Mouse (Mus musculus): ENCODE measurements around the gene Ttc3.

The Ttc3 gene

DNA sequence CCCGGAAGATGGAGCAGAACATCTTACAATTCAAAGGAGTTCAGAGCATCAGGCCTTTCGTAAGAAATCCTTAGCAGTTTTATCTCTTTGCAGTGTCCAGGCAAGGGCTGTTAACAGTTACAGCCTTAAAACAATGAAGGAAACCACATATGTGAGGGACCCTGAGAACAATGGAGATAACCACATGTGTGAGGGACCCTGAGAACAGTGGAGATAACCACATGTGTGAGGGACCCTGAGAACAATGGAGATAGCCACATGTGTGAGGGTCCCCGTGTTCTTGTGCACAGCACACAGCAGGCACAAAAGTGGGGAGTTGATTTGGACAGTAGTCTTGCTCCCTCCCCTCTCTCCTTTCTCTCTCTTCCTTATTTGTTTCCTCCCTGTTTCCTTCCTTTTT, 12.3 kb upstream of the Ttc3 start:
- no peak for DNase-seq (ENCODE audit: low read depth)

GRCm38 (mm10) chr16:94360578-94361350, 9.7 kb upstream of the Ttc3 start:
- no peak for DNase-seq (ENCODE audit: low read depth)

DNA sequence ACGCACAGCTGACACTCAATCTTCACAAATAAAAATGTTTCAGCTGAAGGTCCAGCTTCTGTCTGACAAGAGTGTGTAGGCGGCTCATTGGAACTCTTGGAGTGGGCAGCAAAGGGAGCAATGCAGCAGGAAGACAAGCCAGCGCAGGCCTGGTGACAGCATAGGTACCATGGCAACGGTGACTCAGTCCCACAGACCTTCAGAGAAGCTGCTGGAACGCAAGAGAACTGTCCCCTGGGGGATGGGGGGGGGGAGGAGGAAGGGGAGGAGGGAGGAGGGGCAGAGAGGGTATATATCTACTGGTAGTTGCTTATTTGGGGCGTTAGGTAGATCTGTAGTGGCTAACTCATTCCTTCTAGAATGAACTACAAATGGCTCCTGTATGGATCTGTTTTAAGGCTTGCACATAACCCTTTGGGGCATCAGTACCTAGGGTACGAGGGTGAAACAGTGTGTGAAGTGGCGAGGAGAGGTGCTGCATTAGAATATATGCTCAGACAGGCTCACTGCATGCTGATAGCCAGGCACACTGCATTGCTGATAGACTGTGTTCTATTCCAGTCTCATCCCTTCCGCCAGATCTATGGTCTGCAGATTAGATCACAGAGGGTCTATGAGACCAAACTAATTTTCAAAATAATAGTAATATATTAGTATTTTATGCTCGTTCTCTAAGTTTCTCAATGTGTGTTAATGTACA, 8.1 kb upstream of the Ttc3 start:
- no peak for DNase-seq (ENCODE audit: low read depth)

GRCm38 (mm10) chr16:94363814-94364213, 6.6 kb upstream of the Ttc3 start:
- no peak for DNase-seq (ENCODE audit: low read depth)

DNA sequence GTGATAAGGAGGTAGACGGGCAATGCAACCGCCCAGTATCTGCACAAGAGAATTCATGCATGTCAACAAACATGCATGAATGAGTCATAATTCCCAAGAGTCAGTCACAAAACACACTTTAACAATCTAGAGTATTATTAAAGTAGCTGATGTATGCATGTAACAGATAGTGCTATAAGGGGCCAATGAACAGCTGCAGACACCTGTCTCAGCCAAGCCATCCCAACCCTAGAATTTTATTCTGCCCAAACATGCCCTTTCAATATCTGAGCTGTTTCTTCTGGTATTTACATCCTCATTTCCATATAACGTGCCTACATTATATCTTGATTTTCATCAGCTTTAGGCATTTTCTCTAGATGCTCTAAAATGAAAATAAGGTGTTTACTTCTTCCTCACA, 5.0 kb upstream of the Ttc3 start:
- DNase-seq (ENCODE audit: low read depth): no peak

DNA sequence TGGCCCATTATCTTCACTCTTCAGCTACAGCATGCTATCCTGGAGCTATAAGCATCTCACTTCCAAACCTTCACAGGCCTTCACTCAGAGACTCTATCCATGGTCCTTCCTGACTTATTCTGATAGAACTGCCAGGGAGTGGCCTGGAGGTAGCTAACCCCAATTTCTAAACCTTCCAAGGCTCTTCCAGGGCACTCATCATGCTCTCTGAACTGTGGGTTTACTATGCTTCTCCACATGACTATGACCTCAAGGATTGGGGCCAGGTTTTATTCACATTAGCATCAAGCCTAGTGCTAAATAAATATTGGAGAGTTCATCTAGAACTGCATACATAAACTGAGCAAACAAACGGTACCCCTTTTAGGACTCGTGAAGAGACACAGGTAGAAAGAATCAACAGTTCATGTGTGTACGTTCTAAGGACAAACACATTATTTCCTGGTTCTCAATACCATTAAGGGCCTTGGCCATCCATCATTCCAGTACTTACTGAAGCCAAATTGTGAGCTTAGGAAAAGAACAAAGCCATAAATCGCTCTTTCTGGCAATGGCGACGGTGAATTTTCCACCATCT, 734 bp upstream of the Ttc3 start:
- peak; percentile 63 for DNase-seq (ENCODE audit: low read depth)

DNA sequence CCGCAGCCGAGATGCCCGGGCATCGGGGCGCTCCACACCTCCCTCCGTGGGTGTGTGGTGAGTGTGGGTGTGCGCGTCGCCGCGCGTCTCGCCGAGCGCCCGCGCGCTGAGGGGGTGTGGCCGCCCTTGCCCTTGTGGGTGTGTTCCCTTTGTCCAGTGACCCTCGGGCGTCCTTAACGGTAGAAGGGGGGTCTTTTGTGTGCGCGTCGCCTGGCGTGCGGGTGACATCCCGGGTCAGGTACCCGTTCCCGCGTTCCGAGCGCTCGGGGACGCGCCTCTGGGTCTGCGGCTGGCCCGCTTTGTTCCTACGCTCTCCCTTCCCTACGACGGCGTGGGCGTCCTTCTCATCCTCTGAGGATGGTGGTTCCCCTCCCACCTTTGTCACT, 490 bp downstream of the Ttc3 start:
- peak; percentile 90 for DNase-seq (ENCODE audit: low read depth)

GRCm38 (mm10) chr16:94371301-94371931, 998 bp downstream of the Ttc3 start, which contains the start of gene Pigp:
TSS of gene Pigp (minus strand) at chr16:94371842.
- peak; percentile 86 for DNase-seq (ENCODE audit: low read depth)

GRCm38 (mm10) chr16:94379386-94379785, 9.0 kb downstream of the Ttc3 start:
- no peak for DNase-seq (ENCODE audit: low read depth)

GRCm38 (mm10) chr16:94383277-94383676, 12.9 kb downstream of the Ttc3 start:
- peak; percentile 65 for DNase-seq (ENCODE audit: low read depth)

DNA sequence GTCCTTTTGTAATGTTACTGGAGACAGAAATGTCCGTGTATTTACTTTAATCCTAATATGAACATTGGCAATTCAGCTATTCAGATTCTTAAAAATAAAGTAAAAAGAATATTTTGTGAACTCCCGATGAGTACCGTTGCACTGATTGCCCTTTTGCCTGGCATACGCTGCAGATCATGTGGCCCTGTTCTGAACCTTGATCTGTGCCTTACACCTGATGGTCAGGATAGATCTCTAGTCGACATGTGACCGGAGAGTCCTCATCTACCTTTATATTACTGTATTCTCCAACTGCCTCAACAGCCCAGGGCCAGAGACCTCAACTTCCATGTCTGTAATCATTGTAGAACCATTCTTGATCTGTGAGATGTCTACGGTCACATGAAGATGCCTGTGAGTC, 17.3 kb downstream of the Ttc3 start:
- no peak for DNase-seq (ENCODE audit: low read depth)

- DNase-seq (ENCODE audit: low read depth): no peak
Observed at GRCm38 (mm10) chr16:94392299-94392698, 21.9 kb downstream of the Ttc3 start.

GRCm38 (mm10) chr16:94395051-94395450, 24.6 kb downstream of the Ttc3 start:
- DNase-seq (ENCODE audit: low read depth): no peak

DNA sequence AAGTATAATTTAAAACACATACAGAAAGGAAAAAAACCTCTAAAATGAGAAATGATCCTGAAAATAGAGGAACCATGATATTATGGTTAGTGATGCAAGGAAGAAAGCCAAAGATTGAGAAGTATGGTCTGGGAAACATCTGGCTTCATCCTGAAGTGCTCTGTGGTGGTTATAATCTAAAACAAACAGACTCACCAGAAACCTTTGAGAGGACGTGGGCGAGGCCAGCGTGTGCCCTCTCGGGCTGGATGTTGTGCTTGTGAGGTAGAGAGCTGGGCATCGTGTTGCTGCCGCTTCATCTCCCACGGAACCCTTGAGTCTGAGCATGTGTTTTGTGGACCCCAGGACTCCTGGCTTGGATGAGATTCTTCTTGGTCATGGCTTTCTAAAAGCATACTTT, 26.2 kb downstream of the Ttc3 start:
- DNase-seq (ENCODE audit: low read depth): no peak

- DNase-seq (ENCODE audit: low read depth): no peak
Observed at GRCm38 (mm10) chr16:94399141-94399540, 28.7 kb downstream of the Ttc3 start.

DNA sequence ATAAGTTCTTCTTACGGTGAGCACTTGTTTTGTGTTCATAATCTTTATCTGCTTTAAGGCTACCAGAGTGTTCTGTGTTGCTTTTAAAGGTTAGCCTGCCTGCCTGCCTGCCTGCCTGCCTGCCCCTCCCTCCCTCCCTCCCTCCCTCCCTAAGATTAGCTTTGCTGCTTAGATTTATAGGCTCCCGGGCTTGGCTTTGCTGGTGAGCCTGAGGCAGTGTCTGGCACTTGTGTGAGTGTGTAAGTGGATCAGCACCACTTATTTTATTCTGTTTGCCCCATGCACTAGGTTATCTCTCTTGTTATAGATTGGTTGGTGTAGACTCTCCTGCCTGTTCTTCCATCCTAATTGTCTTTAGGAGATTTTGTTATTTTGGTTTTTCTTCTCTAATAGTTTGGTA, 31.2 kb downstream of the Ttc3 start:
- no peak for DNase-seq (ENCODE audit: low read depth)

- DNase-seq (ENCODE audit: low read depth): peak; percentile 42
Observed at GRCm38 (mm10) chr16:94402185-94402584, 31.8 kb downstream of the Ttc3 start.

DNA sequence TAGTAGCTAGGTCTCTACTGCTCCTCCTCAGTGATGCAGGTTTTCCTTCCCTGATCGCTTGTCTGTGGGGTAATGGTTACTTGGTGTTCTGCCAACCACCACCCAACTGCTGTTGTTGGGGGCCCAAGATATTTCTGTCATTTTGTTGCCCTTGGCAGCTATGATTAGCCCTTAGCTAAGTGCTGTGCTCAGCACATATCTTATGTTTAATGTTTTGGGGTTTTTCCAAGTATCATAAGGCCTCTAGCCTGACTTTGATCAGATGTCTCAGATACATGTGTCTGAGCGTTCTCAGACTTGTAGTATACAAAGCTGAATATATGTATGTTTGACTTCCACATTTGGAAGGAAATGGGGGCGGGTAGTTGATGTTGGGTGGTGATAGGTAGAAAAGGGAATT, 40.9 kb downstream of the Ttc3 start:
- DNase-seq (ENCODE audit: low read depth): no peak

- DNase-seq (ENCODE audit: low read depth): no peak
Observed at GRCm38 (mm10) chr16:94412198-94412597, 41.8 kb downstream of the Ttc3 start.

- DNase-seq (ENCODE audit: low read depth): no peak
Observed at GRCm38 (mm10) chr16:94412760-94413159, 42.3 kb downstream of the Ttc3 start.

GRCm38 (mm10) chr16:94414151-94414550, 43.7 kb downstream of the Ttc3 start:
- DNase-seq (ENCODE audit: low read depth): no peak

DNA sequence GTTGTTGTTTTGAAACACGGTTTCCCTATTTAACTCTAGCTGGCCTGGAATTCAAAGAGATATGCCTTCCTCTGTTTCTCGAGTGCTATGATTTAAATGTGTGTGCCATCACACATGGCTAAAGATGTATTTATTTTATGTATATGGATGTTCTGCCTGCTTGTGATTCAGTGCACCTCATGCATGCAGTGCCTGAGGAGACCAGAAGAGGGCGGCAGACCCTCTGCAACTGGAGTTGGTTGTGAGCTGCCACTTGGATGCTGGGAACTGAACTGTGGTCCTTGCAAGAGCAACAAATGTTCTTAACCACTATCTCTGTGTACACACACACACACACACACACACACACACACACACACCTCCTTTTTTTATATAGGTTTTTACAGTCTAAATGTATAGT, 50.1 kb downstream of the Ttc3 start:
- peak; percentile 32 for DNase-seq (ENCODE audit: low read depth)

GRCm38 (mm10) chr16:94428948-94429347, 58.5 kb downstream of the Ttc3 start:
- DNase-seq (ENCODE audit: low read depth): no peak

All from naive thymus-derived CD4-positive, alpha-beta T cell, adult 2 months (primary cell).